Comparison of ENCODE assay signal across 26 mouse cellular contexts in the genomic region with DNA sequence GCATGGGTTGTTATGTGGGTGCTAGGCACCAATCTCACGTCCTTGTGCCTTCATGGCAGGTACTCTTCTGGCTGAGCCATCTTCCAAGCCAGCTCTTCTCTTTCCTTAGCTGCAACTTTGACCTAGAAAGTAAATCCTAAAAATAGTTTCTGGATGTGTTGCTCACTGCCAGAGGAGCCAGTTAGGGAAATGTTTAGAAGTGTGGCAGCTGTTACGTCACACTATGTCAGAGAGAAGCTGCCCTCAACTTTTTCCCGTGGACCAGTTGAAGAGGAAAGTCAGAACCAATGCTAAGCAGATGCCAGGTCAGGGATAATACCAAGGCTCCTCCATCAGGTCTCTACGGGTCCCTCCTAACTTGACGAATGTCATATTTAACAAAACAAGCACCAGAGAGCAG. TPM values are rescaled to one million over a fixed set of nuclear protein-coding genes. Genes with fewer than 3 reads are reported as not detected.
DNase-seq lines count a peak whose midpoint lies in the region; ATAC-seq and TF ChIP-seq lines count a peak whose summit lies in the region.
"Had no signal": no experiment of that assay in that cellular context is flagged by ENCODE, and none has a peak within 500 bp of the region (broad histone marks: within the 10 kb centered on the region; RNA-seq: fewer than 3 reads in every experiment).

No protein-coding gene starts in this region.

- TF ChIP-seq CTCF in gastrocnemius, adult 2 months (IDR thresholded peaks at IDR 0.05), result no peak
- TF ChIP-seq CTCF in intestine, postnatal 0 days (IDR thresholded peaks at IDR 0.05; ENCODE audit: low read depth), result no peak

- H3K4me2 ChIP-seq in heart, embryonic 16.5 days (ENCODE audit: low read depth, low read length), result no peak overlapping the region
- no peak overlapping the region for H3K4me2 ChIP-seq in intestine, postnatal 0 days (replicated peaks; ENCODE audit: low read depth)
- H3K4me2 ChIP-seq in intestine, embryonic 15.5 days (replicated peaks), result no peak overlapping the region
- H3K4me2 ChIP-seq: forebrain, embryonic 13.5 days; heart, embryonic 13.5 days; hindbrain, embryonic 14.5 days had no signal

- WGBS in heart, embryonic 16.5 days, result 68% methylated on average over 5 of the region's 5 CpGs
- 77% methylated on average over 5 of the region's 5 CpGs for whole genome bisulfite sequencing in intestine, postnatal 0 days
- WGBS in intestine, embryonic 15.5 days, result 76% methylated on average over 5 of the region's 5 CpGs

- no peaks in the 10 kb centered on the region for H3K9me3 ChIP-seq in heart, embryonic 16.5 days (replicated peaks; ENCODE audit: control insufficient read depth, low read length)
- H3K9me3 ChIP-seq in intestine, postnatal 0 days (ENCODE audit: control insufficient read depth), result no peaks in the 10 kb centered on the region
- H3K9me3 ChIP-seq in intestine, embryonic 15.5 days, result no peaks in the 10 kb centered on the region
- H3K9me3 ChIP-seq: forebrain, embryonic 10.5 days; forebrain, embryonic 13.5 days; heart, embryonic 13.5 days had no signal

- ATAC-seq in heart, embryonic 16.5 days (replicated peaks; ENCODE audit: extremely low read depth, insufficient read depth, low FRiP score), result no peak
- ATAC-seq in intestine, postnatal 0 days, result no peak
- no peak for ATAC-seq in intestine, embryonic 15.5 days
- ATAC-seq: activated CD4-positive, CD25-positive, alpha-beta regulatory T cell, adult 4 months; forebrain, embryonic 13.5 days; forebrain, embryonic 16.5 days; hindbrain, postnatal 0 days; inflammation-experienced regulatory T-cells, adult 6 months had no signal

- H3K27ac ChIP-seq in gastrocnemius, adult 2 months, result peak overlapping the region; percentile 61
- peak overlapping the region; percentile 27; the same call in 1 of the 2 replicates for H3K27ac ChIP-seq in heart, embryonic 16.5 days (ENCODE audit: low read length)
- H3K27ac ChIP-seq in intestine, postnatal 0 days (ENCODE audit: low read depth, low read length), result 0 out of 2 replicates have a peak overlapping the region, but pooled peaks have one; percentile 15
- no peak overlapping the region for H3K27ac ChIP-seq in intestine, embryonic 15.5 days
- H3K27ac ChIP-seq: forebrain, embryonic 10.5 days; forebrain, embryonic 13.5 days; heart, embryonic 13.5 days; hindbrain, embryonic 14.5 days; hindbrain, postnatal 0 days had no signal

- H3K9ac ChIP-seq in heart, embryonic 16.5 days (ENCODE audit: low read length), result no peak overlapping the region
- H3K9ac ChIP-seq in intestine, postnatal 0 days (ENCODE audit: low read depth, low read length), result no peak overlapping the region
- no peak overlapping the region for H3K9ac ChIP-seq in intestine, embryonic 15.5 days
- H3K9ac ChIP-seq: forebrain, embryonic 13.5 days; heart, embryonic 13.5 days; hindbrain, embryonic 14.5 days had no signal

- no peaks in the 10 kb centered on the region for H3K27me3 ChIP-seq in heart, embryonic 16.5 days (ENCODE audit: control insufficient read depth, insufficient read depth, low read length)
- H3K27me3 ChIP-seq in intestine, postnatal 0 days (replicated peaks; ENCODE audit: control insufficient read depth, insufficient read depth, low read length), result no peaks in the 10 kb centered on the region
- H3K27me3 ChIP-seq in intestine, embryonic 15.5 days (replicated peaks), result no peaks in the 10 kb centered on the region
- H3K27me3 ChIP-seq: forebrain, embryonic 13.5 days; heart, embryonic 13.5 days had no signal

- 0 out of 2 replicates have a peak, but pooled peaks cover 4% of the 10 kb centered on the region for H3K4me1 ChIP-seq in heart, embryonic 16.5 days (ENCODE audit: control insufficient read depth, insufficient read depth, low read length)
- H3K4me1 ChIP-seq in intestine, postnatal 0 days (replicated peaks; ENCODE audit: control insufficient read depth, insufficient read depth, low read length), result no peaks in the 10 kb centered on the region
- H3K4me1 ChIP-seq in intestine, embryonic 15.5 days (replicated peaks), result no peaks in the 10 kb centered on the region
- H3K4me1 ChIP-seq: forebrain, embryonic 10.5 days; forebrain, embryonic 13.5 days had no signal

- no peak overlapping the region for H3K4me3 ChIP-seq in gastrocnemius, adult 2 months
- no peak overlapping the region for H3K4me3 ChIP-seq in heart, embryonic 16.5 days (ENCODE audit: low read length)
- no peak overlapping the region for H3K4me3 ChIP-seq in intestine, postnatal 0 days (ENCODE audit: low read depth, low read length)
- no peak overlapping the region for H3K4me3 ChIP-seq in intestine, embryonic 15.5 days (replicated peaks)
- H3K4me3 ChIP-seq: forebrain, embryonic 10.5 days; forebrain, embryonic 13.5 days; heart, embryonic 13.5 days had no signal

- DNase-seq in gastrocnemius, adult 2 months, result peak; percentile 22
- DNase-seq in gastrocnemius, postnatal 36 days, result no peak
- DNase-seq in heart, postnatal 36 days, result no peak
- peak; percentile 56 for DNase-seq in adipocyte (ENCODE audit: low spot score)
- no peak for DNase-seq in kidney, adult 8-10 months
- DNase-seq: adrenal gland, postnatal 10 days; adrenal gland, postnatal 36 days; cerebellum, adult 18-20 months; cerebellum, adult 9-10 months; cerebellum, postnatal 14 days; gastrocnemius, postnatal 14 days; heart, postnatal 4 days; kidney, adult 11 months had no signal

- H3K36me3 ChIP-seq in heart, embryonic 16.5 days (ENCODE audit: control insufficient read depth, insufficient read depth), result peaks cover 40% of the 10 kb centered on the region
- H3K36me3 ChIP-seq in intestine, postnatal 0 days (ENCODE audit: control insufficient read depth, insufficient read depth), result peaks cover 48% of the 10 kb centered on the region
- H3K36me3 ChIP-seq in intestine, embryonic 15.5 days, result peaks cover 24% of the 10 kb centered on the region

- intact Hi-C loops in gastrocnemius, adult 2 months (cut with DNase I), result loop anchor here (5.0 kb wide), 1 partner anchor 37 kb away; a partner anchor contains a TSS
- intact Hi-C loops in gastrocnemius, postnatal 36 days (cut with DNase I), result no loop called here
- intact Hi-C loops in heart, postnatal 36 days (cut with DNase I), result no loop called here

RNA-seq across cellular contexts. Expression of a gene that starts 22.8 kb away (rescaled TPM):
- total RNA-seq in gastrocnemius, adult 2 months (2021), result 10 to 100 TPM; 60.9 to 69.8 TPM
- 10 to 100 TPM; 55.2 to 75.3 TPM for total RNA-seq in gastrocnemius, postnatal 36 days (2021)
- 80.4 and 83.5 TPM in 2 replicates for polyA plus RNA-seq in heart, embryonic 16.5 days (2015; fragmentation: Nextera tagmentation; extraction: Ambion mirVana)
- total RNA-seq in heart, postnatal 36 days (2021), result 10 to 100 TPM; 85.2 to 87.5 TPM
- 87.0 and 89.9 TPM in 2 replicates for polyA plus RNA-seq in intestine, postnatal 0 days (2015; fragmentation: Nextera tagmentation; extraction: Ambion mirVana)
- polyA plus RNA-seq in intestine, embryonic 15.5 days (2015; fragmentation: Nextera tagmentation; extraction: Ambion mirVana), result 94.5 and 95.5 TPM in 2 replicates

RNA-seq across cellular contexts. Expression of a gene that starts 38.2 kb away (rescaled TPM):
- total RNA-seq in gastrocnemius, adult 2 months (2021), result under 1 TPM; 0.26 to 0.78 TPM
- total RNA-seq in gastrocnemius, postnatal 36 days (2021), result under 1 TPM; 0.52 to 0.79 TPM
- 0.32 and 0.41 TPM in 2 replicates for polyA plus RNA-seq in heart, embryonic 16.5 days (2015; fragmentation: Nextera tagmentation; extraction: Ambion mirVana)
- total RNA-seq in heart, postnatal 36 days (2021), result 1 to 10 TPM; 1.3 to 1.5 TPM
- 0.09 and 0.10 TPM in 2 replicates for polyA plus RNA-seq in intestine, postnatal 0 days (2015; fragmentation: Nextera tagmentation; extraction: Ambion mirVana)
- 0.49 and 0.60 TPM in 2 replicates for polyA plus RNA-seq in intestine, embryonic 15.5 days (2015; fragmentation: Nextera tagmentation; extraction: Ambion mirVana)

RNA-seq across cellular contexts. Expression of a gene that starts 45.8 kb away (rescaled TPM):
- 1 to 10 TPM in 1 of 2 experiments, under 1 TPM in 1; 0.18 to 1.0 TPM for total RNA-seq in gastrocnemius, adult 2 months (2021)
- total RNA-seq in gastrocnemius, postnatal 36 days (2021), result 1 to 10 TPM in 1 of 2 experiments, not detected in 1; 1.2 TPM
- polyA plus RNA-seq in heart, embryonic 16.5 days (2015; fragmentation: Nextera tagmentation; extraction: Ambion mirVana), result not detected in 2 replicates
- total RNA-seq in heart, postnatal 36 days (2021), result 1 to 10 TPM in 1 of 2 experiments, under 1 TPM in 1; 0.89 to 1.6 TPM
- polyA plus RNA-seq in intestine, postnatal 0 days (2015; fragmentation: Nextera tagmentation; extraction: Ambion mirVana), result not detected in 2 replicates
- not detected in 2 replicates for polyA plus RNA-seq in intestine, embryonic 15.5 days (2015; fragmentation: Nextera tagmentation; extraction: Ambion mirVana)
- polyA plus RNA-seq: activated CD4-positive, CD25-positive, alpha-beta regulatory T cell, adult 4 months; embryonic facial prominence, embryonic 11.5 days; forebrain, embryonic 10.5 days; forebrain, embryonic 13.5 days; forebrain, embryonic 16.5 days; heart, embryonic 13.5 days; hindbrain, embryonic 11.5 days; hindbrain, embryonic 14.5 days; hindbrain, postnatal 0 days; inflammation-experienced regulatory T-cells, adult 6 months had no signal

Comparison
In these comparisons a context has a peak if more than half of its experiments do, and no peak if none do; other contexts are left out.
1. DNase-seq: peak in gastrocnemius, adult 2 months (single experiment) and adipocyte (single experiment); none in gastrocnemius, postnatal 36 days (0 of 2), heart, postnatal 36 days (0 of 2) and kidney, adult 8-10 months (0 of 2).